In genomic region chr13:46669620-46670271, GRCm38 (mm10) we compare ENCODE assay signal across 8 mouse cellular contexts. TPM values are rescaled to one million over a fixed set of nuclear protein-coding genes. Genes with fewer than 3 reads are reported as not detected.
DNase-seq lines count a peak whose midpoint lies in the region; ATAC-seq and TF ChIP-seq lines count a peak whose summit lies in the region.

No protein-coding gene starts in this region.

- H3K4me3 ChIP-seq in hindbrain, postnatal 0 days (ENCODE audit: low read length), result peak overlapping the region; percentile 63
- H3K4me3 ChIP-seq in lung, embryonic 15.5 days, result peak overlapping the region; percentile 94

- H3K27me3 ChIP-seq in hindbrain, postnatal 0 days (ENCODE audit: insufficient read depth, low read length), result no peaks in the 10 kb centered on the region
- no peaks in the 10 kb centered on the region for H3K27me3 ChIP-seq in lung, embryonic 15.5 days

- TF ChIP-seq CTCF in hindbrain, postnatal 0 days (IDR thresholded peaks at IDR 0.05; ENCODE audit: low read depth), result peak; percentile 27

- peak; percentile 48 for ATAC-seq in erythroid progenitor cell, adult 5-6 weeks (replicated peaks; ENCODE audit: low FRiP score, poor library complexity, severe bottlenecking)
- ATAC-seq in hindbrain, postnatal 0 days, result peak; percentile 73
- peak; percentile 63 for ATAC-seq in lung, embryonic 15.5 days (ENCODE audit: borderline replicate concordance, extremely low read depth, low FRiP score, low TSS enrichment)

- H3K36me3 ChIP-seq in hindbrain, postnatal 0 days (ENCODE audit: insufficient read depth, low read length), result peaks cover 8% of the 10 kb centered on the region; the same call in 1 of the 2 replicates
- H3K36me3 ChIP-seq in lung, embryonic 15.5 days, result peaks cover 27% of the 10 kb centered on the region

- peak; percentile 11 for DNase-seq in kidney, adult 11 months
- DNase-seq in kidney, postnatal 14 days, result no peak
- peak; percentile 19 for DNase-seq in Muller cell, postnatal 12 days (ENCODE audit: inconsistent ontology term)
- DNase-seq in hindbrain, postnatal 0 days (ENCODE audit: low spot score), result peak; percentile 63
- peak; percentile 31 for DNase-seq in right cerebral cortex, postnatal 14 days
- DNase-seq in ovary, adult 18-20 months (ENCODE audit: low spot score), result no peak

- peak overlapping the region; percentile 82 for H3K9ac ChIP-seq in hindbrain, postnatal 0 days (replicated peaks; ENCODE audit: low read length)
- H3K9ac ChIP-seq in lung, embryonic 15.5 days, result peak overlapping the region; percentile 76

- peak overlapping the region; percentile 72 for H3K4me2 ChIP-seq in hindbrain, postnatal 0 days (ENCODE audit: low read depth, low read length)
- H3K4me2 ChIP-seq in lung, embryonic 15.5 days, result peak overlapping the region; percentile 87

- H3K4me1 ChIP-seq in hindbrain, postnatal 0 days (ENCODE audit: insufficient read depth, low read length), result peaks cover 8% of the 10 kb centered on the region; the same call in 1 of the 2 replicates
- H3K4me1 ChIP-seq in lung, embryonic 15.5 days, result peaks cover 15% of the 10 kb centered on the region

- under 1% methylated on average over 62 of the region's 96 CpGs for WGBS in hindbrain, postnatal 0 days
- WGBS in lung, embryonic 15.5 days, result 1% methylated on average over 48 of the region's 96 CpGs

- peak overlapping the region; percentile 74 for H3K27ac ChIP-seq in hindbrain, postnatal 0 days
- peak overlapping the region; percentile 68 for H3K27ac ChIP-seq in lung, embryonic 15.5 days

- H3K9me3 ChIP-seq in hindbrain, postnatal 0 days (ENCODE audit: low read length), result no peaks in the 10 kb centered on the region
- H3K9me3 ChIP-seq in lung, embryonic 15.5 days, result no peaks in the 10 kb centered on the region

RNA-seq across cellular contexts. Expression of gene Fam8a1, which starts 0.4 kb away (rescaled TPM):
- 18.7 and 21.0 TPM in 2 replicates for total RNA-seq in erythroid progenitor cell, adult 5-6 weeks (2015; ENCODE audit: low replicate concordance)
- total RNA-seq in erythroid progenitor cell, adult 5-6 weeks (2017; ENCODE audit: low replicate concordance), result 7.1 and 32.7 TPM in 2 replicates
- total RNA-seq in hindbrain, postnatal 0 days (2014; rRNA removed), result 32.7 and 33.2 TPM in 2 replicates
- 12.0 and 14.5 TPM in 2 replicates for polyA plus RNA-seq in hindbrain, postnatal 0 days (2015; fragmentation: Nextera tagmentation; extraction: Ambion mirVana)
- polyA plus RNA-seq in lung, embryonic 15.5 days (2015; fragmentation: Nextera tagmentation; extraction: Ambion mirVana), result 8.4 and 10.2 TPM in 2 replicates

RNA-seq across cellular contexts. Expression of gene Nup153, which starts 58.0 kb away (rescaled TPM):
- 135 and 150 TPM in 2 replicates for total RNA-seq in erythroid progenitor cell, adult 5-6 weeks (2015; ENCODE audit: low replicate concordance)
- 120 and 128 TPM in 2 replicates for total RNA-seq in erythroid progenitor cell, adult 5-6 weeks (2017; ENCODE audit: low replicate concordance)
- 88.6 and 103 TPM in 2 replicates for total RNA-seq in hindbrain, postnatal 0 days (2014; rRNA removed)
- 10.3 and 10.6 TPM in 2 replicates for polyA plus RNA-seq in hindbrain, postnatal 0 days (2015; fragmentation: Nextera tagmentation; extraction: Ambion mirVana)
- 24.0 and 25.6 TPM in 2 replicates for polyA plus RNA-seq in lung, embryonic 15.5 days (2015; fragmentation: Nextera tagmentation; extraction: Ambion mirVana)

Comparison
In these comparisons a context has a peak if more than half of its experiments do, and no peak if none do; other contexts are left out.
1. DNase-seq: peak in kidney, adult 11 months (single experiment), Muller cell, postnatal 12 days (single experiment), hindbrain, postnatal 0 days (single experiment) and right cerebral cortex, postnatal 14 days (single experiment); none in kidney, postnatal 14 days (single experiment) and ovary, adult 18-20 months (single experiment).
2. Peak in every context shown above with its lines, with median percentiles within 50 percentile points of each other: ATAC-seq.